Mouse (Mus musculus): ENCODE results near the gene Gak. TPM values are rescaled to one million over a fixed set of nuclear protein-coding genes. Genes with fewer than 3 reads are reported as not detected.

The Gak gene
- polyA plus RNA-seq, 1 experiment from 2014 or later, result 23.1 TPM

DNA sequence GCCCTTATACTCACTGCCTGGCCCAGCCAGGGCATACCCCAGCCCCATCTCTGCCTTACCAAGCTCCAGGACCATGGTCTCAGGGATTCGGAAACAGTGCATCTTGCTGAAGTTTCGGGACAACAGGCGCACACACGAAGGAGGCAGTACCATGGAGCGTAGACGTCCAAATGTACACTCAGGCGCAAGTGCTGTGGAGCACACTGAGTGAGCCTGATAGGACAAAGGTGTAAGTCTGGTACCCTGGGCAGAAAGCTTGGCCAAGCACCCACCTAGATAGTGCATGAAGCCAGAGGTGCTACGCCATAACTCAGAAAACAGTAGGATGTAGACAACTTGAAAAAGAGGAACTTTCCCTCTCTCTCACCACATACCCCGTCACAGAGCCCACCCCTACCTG is 25.8 kb upstream of the Gak start:
- no peak for DNase-seq

DNA sequence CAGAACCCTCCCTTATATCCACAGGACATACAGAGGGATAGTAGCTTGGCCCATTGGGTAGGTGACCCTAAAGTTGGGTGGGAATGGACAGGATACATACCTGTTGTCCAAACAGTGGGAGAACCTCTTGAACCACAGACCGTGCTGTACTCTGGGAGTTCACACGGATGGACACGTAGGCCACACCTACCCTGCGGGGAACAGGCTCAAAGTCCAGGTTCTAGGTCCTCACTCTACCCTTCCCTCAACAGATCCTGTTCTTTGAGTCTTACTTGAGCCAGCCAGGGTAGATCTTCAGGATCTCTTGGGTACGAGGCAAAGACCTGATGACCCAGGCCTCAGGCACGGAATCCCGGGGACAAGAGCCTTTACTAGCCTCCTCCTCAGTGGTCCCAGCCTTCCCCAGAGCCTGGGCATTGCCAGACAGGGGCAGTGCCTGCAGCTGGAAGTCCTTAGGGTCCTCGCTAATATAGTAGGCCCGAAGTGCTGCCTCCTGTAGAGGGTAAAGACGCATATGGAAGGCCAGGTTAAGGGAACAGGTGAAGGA is 25.0 kb upstream of the Gak start:
- 82% methylated on average over 10 of the region's 10 CpGs for WGBS (ENCODE audit: insufficient replicate concordance)
- H3K4me1 ChIP-seq (replicated peaks), result peaks cover 17% of the 10 kb centered on the region
- H3K4me3 ChIP-seq (replicated peaks), result no peak overlapping the region
- DNase-seq, result no peak
- no peak for ATAC-seq (ENCODE audit: low read depth)
- H3K9ac ChIP-seq, result no peak overlapping the region
- H3K36me3 ChIP-seq, result peaks cover 75% of the 10 kb centered on the region
- no peak overlapping the region for H3K4me2 ChIP-seq
- H3K9me3 ChIP-seq (replicated peaks), result no peaks in the 10 kb centered on the region
- no peak overlapping the region for H3K27ac ChIP-seq
- no peaks in the 10 kb centered on the region for H3K27me3 ChIP-seq

More for the DNA sequence above, 25.8 kb upstream of the Gak start:
- Histone ChIP-seq H3K4me3 (replicated peaks) (no peak overlapping the region), H3K36me3 (peaks cover 67% of the 10 kb centered on the region), H3K9ac (no peak overlapping the region), H3K9me3 (replicated peaks) (no peaks in the 10 kb centered on the region), H3K4me2 (no peak overlapping the region), H3K27me3 (no peaks in the 10 kb centered on the region), H3K27ac (no peak overlapping the region), H3K4me1 (replicated peaks) (peaks cover 26% of the 10 kb centered on the region)
- ATAC-seq (ENCODE audit: low read depth), result no peak
- WGBS (ENCODE audit: insufficient replicate concordance), result 84% methylated on average over 9 of the region's 9 CpGs

- Histone ChIP-seq H3K27ac (no peak overlapping the region), H3K9me3 (replicated peaks) (no peaks in the 10 kb centered on the region), H3K4me2 (no peak overlapping the region), H3K9ac (no peak overlapping the region), H3K27me3 (no peaks in the 10 kb centered on the region), H3K4me1 (replicated peaks) (peaks cover 6% of the 10 kb centered on the region; the same call in 1 of the 2 replicates), H3K36me3 (peaks cover 87% of the 10 kb centered on the region), H3K4me3 (replicated peaks) (no peak overlapping the region)
- WGBS (ENCODE audit: insufficient replicate concordance), result 85% methylated on average over 6 of the region's 6 CpGs
- DNase-seq (no peak), ATAC-seq (ENCODE audit: low read depth) (no peak)
These were observed 23.8 kb upstream of the Gak start for GRCm38 (mm10) chr5:108653341-108653740.

DNA sequence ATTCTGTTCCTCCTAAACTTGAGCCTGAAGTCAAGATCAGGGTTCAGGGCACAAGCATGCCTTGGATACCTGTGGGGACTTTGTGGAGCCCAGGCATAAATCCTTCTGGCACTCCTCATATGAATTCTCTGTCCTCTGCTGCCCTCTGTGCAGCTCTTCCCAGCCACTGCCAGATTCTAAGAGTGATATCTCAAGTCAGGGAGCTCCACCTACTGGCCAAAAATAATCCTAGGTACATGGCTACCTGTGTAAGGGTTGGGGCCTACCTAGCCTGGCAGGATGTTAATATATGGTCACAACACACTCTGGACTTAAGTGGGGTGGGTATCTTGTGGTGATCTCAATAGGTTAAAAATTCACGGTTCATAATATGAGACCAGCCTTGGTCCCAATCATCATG is 22.3 kb upstream of the Gak start:
- H3K4me1 ChIP-seq (replicated peaks), result peaks cover 5% of the 10 kb centered on the region
- no peak overlapping the region for H3K9ac ChIP-seq
- peak; percentile 60 for ATAC-seq (ENCODE audit: low read depth)
- H3K27me3 ChIP-seq, result no peaks in the 10 kb centered on the region
- 49% methylated on average over 1 of the region's 1 CpGs for WGBS (ENCODE audit: insufficient replicate concordance)
- H3K4me2 ChIP-seq, result no peak overlapping the region
- H3K4me3 ChIP-seq (replicated peaks), result no peak overlapping the region
- H3K27ac ChIP-seq, result no peak overlapping the region
- H3K9me3 ChIP-seq (replicated peaks), result no peaks in the 10 kb centered on the region
- peak; percentile 42 for DNase-seq
- peaks cover 86% of the 10 kb centered on the region for H3K36me3 ChIP-seq

- Histone ChIP-seq H3K4me1 (replicated peaks) (peaks cover 5% of the 10 kb centered on the region), H3K36me3 (peaks cover 86% of the 10 kb centered on the region), H3K4me2 (no peak overlapping the region), H3K4me3 (replicated peaks) (no peak overlapping the region), H3K27me3 (no peaks in the 10 kb centered on the region), H3K9ac (no peak overlapping the region), H3K9me3 (replicated peaks) (no peaks in the 10 kb centered on the region), H3K27ac (no peak overlapping the region)
- ATAC-seq (ENCODE audit: low read depth) (no peak), DNase-seq (no peak)
- WGBS (ENCODE audit: insufficient replicate concordance), result 71% methylated on average over 5 of the region's 5 CpGs
These were observed 21.7 kb upstream of the Gak start for GRCm38 (mm10) chr5:108651136-108651720.

- 85% methylated on average over 7 of the region's 7 CpGs for WGBS (ENCODE audit: insufficient replicate concordance)
- Histone ChIP-seq H3K27me3 (no peaks in the 10 kb centered on the region), H3K9ac (no peak overlapping the region), H3K9me3 (replicated peaks) (no peaks in the 10 kb centered on the region), H3K27ac (no peak overlapping the region), H3K4me2 (no peak overlapping the region), H3K4me1 (replicated peaks) (peaks cover 5% of the 10 kb centered on the region), H3K36me3 (peaks cover 83% of the 10 kb centered on the region), H3K4me3 (replicated peaks) (no peak overlapping the region)
- no peak for DNase-seq
- no peak for ATAC-seq (ENCODE audit: low read depth)
These were observed 20.8 kb upstream of the Gak start for GRCm38 (mm10) chr5:108650341-108650740.

DNA sequence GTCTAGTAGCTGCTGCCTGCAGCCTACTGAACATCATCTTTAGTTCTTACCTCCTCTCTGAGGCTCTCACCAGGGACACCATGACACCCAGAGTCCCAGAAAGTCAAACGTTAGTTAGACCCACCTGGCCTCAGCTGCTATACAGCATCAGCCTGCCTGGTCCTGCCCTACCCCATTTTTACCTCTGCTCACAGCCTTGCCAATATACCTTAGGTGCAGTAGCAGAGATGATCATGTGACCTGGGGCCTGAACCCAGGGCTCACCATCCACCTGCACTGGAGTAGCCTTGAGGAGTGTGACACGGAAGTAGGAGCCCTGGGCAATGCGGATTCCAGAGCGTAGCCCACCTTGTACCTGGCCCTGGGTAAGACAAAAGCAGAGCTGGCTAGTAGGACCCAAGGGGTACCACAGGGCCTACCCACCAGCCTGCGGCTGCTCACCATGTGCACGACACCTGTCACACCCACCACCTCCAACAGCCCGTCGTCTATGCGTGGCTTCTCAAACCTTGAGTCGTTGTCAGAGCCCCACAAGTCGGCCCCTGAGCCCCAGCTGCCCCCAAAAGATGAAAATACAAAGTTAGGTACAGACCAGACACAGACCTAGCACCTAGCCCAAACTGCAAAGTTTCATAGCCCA is 19.5 kb upstream of the Gak start:
- Histone ChIP-seq H3K27ac (no peak overlapping the region), H3K4me1 (replicated peaks) (peaks cover 5% of the 10 kb centered on the region), H3K9me3 (replicated peaks) (no peaks in the 10 kb centered on the region), H3K9ac (no peak overlapping the region), H3K4me2 (no peak overlapping the region), H3K36me3 (peaks cover 78% of the 10 kb centered on the region), H3K4me3 (replicated peaks) (no peak overlapping the region), H3K27me3 (no peaks in the 10 kb centered on the region)
- ATAC-seq (ENCODE audit: low read depth), result no peak
- 84% methylated on average over 11 of the region's 11 CpGs for WGBS (ENCODE audit: insufficient replicate concordance)
- DNase-seq, result no peak

GRCm38 (mm10) chr5:108647820-108648465 is 18.4 kb upstream of the Gak start:
- no peaks in the 10 kb centered on the region for H3K9me3 ChIP-seq (replicated peaks)
- peaks cover 5% of the 10 kb centered on the region for H3K4me1 ChIP-seq (replicated peaks)
- no peaks in the 10 kb centered on the region for H3K27me3 ChIP-seq
- no peak overlapping the region for H3K4me2 ChIP-seq
- no peak overlapping the region for H3K4me3 ChIP-seq (replicated peaks)
- no peak overlapping the region for H3K9ac ChIP-seq
- H3K27ac ChIP-seq, result no peak overlapping the region
- ATAC-seq (ENCODE audit: low read depth), result no peak
- 76% methylated on average over 2 of the region's 2 CpGs for WGBS (ENCODE audit: insufficient replicate concordance)
- DNase-seq, result no peak
- H3K36me3 ChIP-seq, result peaks cover 70% of the 10 kb centered on the region

- no peak for DNase-seq
- 69% methylated on average over 2 of the region's 2 CpGs for WGBS (ENCODE audit: insufficient replicate concordance)
- H3K4me3 ChIP-seq (replicated peaks), result no peak overlapping the region
- H3K9ac ChIP-seq, result no peak overlapping the region
- no peak overlapping the region for H3K4me2 ChIP-seq
- H3K36me3 ChIP-seq, result peaks cover 67% of the 10 kb centered on the region
- H3K27me3 ChIP-seq, result no peaks in the 10 kb centered on the region
- H3K27ac ChIP-seq, result no peak overlapping the region
- H3K4me1 ChIP-seq (replicated peaks), result peaks cover 5% of the 10 kb centered on the region
- no peaks in the 10 kb centered on the region for H3K9me3 ChIP-seq (replicated peaks)
- no peak for ATAC-seq (ENCODE audit: low read depth)
These were observed 17.8 kb upstream of the Gak start for GRCm38 (mm10) chr5:108647311-108647710.

GRCm38 (mm10) chr5:108646343-108646660 is 16.7 kb upstream of the Gak start:
- H3K4me2 ChIP-seq, result no peak overlapping the region
- H3K4me3 ChIP-seq (replicated peaks), result no peak overlapping the region
- peaks cover 65% of the 10 kb centered on the region for H3K36me3 ChIP-seq
- no peak overlapping the region for H3K27ac ChIP-seq
- no peak overlapping the region for H3K9ac ChIP-seq
- WGBS (ENCODE audit: insufficient replicate concordance), result 81% methylated on average over 3 of the region's 3 CpGs
- no peaks in the 10 kb centered on the region for H3K27me3 ChIP-seq
- ATAC-seq (ENCODE audit: low read depth), result no peak
- H3K4me1 ChIP-seq (replicated peaks), result peaks cover 5% of the 10 kb centered on the region
- no peaks in the 10 kb centered on the region for H3K9me3 ChIP-seq (replicated peaks)
- DNase-seq, result no peak

DNA sequence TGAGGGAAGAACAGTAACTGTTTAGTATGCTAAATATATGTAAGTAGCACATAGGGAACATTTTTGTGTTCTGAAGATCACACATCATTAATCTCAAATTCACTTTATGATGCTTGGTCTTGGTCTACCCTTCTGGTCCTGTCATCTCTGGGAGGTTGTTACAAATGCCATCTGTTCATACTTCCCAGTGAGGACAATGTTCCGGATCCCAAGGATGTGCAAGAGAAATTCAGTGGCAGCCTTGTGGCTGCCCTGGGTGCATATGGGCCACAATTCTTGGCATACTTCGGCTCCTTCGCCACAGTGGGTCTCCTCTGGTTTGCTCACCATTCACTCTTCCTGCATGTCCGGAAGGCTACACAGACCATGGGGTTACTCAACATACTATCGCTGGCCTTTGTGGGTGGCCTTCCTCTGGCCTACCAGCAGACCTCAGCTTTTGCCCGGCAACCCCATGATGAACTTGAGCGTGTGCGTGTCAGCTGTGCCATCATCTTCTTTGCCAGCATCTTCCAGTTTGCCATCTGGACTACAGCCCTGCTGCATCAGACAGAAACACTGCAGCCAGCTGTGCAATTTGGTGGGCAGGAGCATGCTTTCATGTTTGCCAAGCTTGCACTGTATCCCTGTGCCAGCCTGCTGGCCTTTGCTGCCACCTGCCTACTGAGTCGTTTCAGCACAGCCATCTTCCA is 16.2 kb upstream of the Gak start:
- Histone ChIP-seq H3K4me1 (replicated peaks) (peaks cover 5% of the 10 kb centered on the region), H3K27me3 (no peaks in the 10 kb centered on the region), H3K9me3 (replicated peaks) (no peaks in the 10 kb centered on the region), H3K9ac (no peak overlapping the region), H3K27ac (no peak overlapping the region), H3K4me3 (replicated peaks) (no peak overlapping the region), H3K36me3 (peaks cover 61% of the 10 kb centered on the region), H3K4me2 (no peak overlapping the region)
- ATAC-seq (ENCODE audit: low read depth) (no peak), DNase-seq (no peak)
- 89% methylated on average over 9 of the region's 9 CpGs for WGBS (ENCODE audit: insufficient replicate concordance)

Data from liver, embryonic 13.5 days (tissue).